Mouse (Mus musculus) gastrocnemius, postnatal 36 days (tissue): Measurements from ENCODE around the gene Efcc1. TPM values are rescaled to one million over a fixed set of nuclear protein-coding genes. Genes with fewer than 3 reads are reported as not detected.
A peak's percentile ranks its signal among the peaks of the same experiment; 100 is the strongest.
"Not testable (repeated sequence)": the region's sequence is repeated elsewhere in the genome, so short reads cannot be mapped to it uniquely, and the experiment has no call there.

Experiments used
- DNase-seq, 2 experiments: peaks; one replicate each; pipeline ENCODE4 v3.0.0; 2022
- intact Hi-C: fragments of 180-260 bp; cut with DNase I; formaldehyde crosslinking; loops from one replicate; pipeline ENCODE4 v1.15.1; 2025
- total RNA-seq, 2 experiments: library from RNA; stranded (reverse); gene quantifications; 2 replicates each; pipeline ENCODE4 v1.2.3; 2021

The Efcc1 gene
- total RNA-seq, 2 experiments from 2014 or later = 0.81 to 0.84 TPM

- intact Hi-C loops = no loop called here
- no peak for DNase-seq
Measured at GRCm38 (mm10) chr6:87742804-87743203, 12.1 kb downstream of the Efcc1 start.

- DNase-seq = peak in 1 of 2 experiments; percentile 44
- intact Hi-C loops = no loop called here
Measured at GRCm38 (mm10) chr6:87743281-87743680, 12.6 kb downstream of the Efcc1 start.

DNA sequence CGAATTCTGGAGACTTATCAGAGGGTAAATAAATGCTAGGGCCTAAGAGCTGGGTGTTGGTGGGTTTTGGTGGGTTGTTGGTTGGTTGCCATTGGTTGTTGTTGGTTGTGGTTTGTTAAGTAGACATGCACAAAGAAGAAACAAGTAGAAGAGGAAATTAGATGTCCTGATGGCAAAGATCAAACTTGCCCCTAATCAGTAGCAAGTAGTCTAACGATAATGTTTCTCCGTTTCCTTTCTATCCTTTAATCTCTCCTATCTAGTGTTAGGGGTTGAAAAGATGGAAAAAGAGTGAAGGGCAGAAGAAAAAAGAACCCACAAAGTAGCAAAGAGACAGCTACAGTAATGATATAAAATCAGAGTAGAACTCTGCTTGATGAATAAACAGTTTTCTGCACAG, 14.0 kb downstream of the Efcc1 start:
- intact Hi-C loops = no loop called here
- DNase-seq = no peak

GRCm38 (mm10) chr6:87745301-87745700, 14.6 kb downstream of the Efcc1 start:
- DNase-seq = no peak
- intact Hi-C loops = no loop called here

DNA sequence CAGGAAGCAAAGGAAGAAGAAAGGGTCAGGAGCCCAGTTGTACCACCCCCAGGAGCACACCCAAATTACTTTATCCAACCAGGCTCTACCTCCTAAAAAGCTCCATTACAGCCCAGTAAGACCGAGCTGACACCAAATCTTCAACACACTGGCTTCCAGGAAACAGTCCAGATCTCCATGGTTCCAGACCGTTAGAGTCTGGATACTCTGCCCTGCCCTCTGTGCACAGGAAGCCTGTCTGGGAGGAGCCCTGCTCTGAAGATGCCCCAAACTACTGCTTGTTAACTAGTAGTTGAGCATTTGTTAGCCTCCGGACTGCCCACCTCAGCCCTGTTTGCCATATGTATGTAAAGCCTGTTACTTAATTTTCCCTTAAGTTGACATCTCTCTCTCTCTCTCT, 15.4 kb downstream of the Efcc1 start:
- DNase-seq = no peak
- intact Hi-C loops = no loop called here

DNA sequence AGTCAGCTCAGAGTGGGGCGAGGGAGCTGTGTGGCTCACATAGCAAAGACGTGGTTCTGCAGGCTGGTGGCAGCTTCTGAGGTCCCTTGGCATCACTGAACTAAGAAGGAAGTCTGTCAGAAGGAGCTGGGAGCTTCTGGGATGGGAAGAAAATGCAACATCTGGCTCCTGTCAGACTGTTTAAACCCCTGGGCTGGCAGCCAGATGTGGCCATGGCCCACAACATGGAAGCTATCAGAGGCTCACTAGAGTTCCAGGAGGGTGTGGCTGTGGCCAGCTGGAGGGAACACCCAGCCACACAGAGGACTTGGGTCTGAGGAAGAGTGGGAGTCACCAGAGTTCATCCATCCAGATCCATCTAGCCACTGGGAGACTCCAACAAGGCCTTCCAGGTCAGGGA, 16.2 kb downstream of the Efcc1 start:
- intact Hi-C loops = no loop called here
- DNase-seq = peak; percentile 60 to 66

GRCm38 (mm10) chr6:87748078-87748477, 17.4 kb downstream of the Efcc1 start:
- intact Hi-C loops = no loop called here
- no peak for DNase-seq

DNA sequence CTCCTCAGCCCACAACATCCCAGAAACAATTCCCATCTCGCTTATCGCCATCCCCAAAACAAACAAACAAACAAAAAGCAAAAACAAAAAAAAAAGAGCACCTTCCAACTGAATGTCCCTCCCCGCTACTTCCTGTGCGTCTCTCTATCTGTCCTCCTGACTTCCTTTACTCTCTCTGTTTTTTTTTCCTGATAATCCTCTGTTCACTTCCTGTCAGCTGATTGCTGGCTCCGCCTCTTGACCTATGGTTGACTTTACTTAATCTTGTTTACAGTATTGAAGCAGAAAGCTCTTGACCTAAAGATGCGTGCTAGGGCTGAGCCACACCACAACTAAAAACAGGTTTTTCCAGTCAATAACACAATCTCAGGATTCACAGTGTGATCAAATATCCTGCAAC, 17.9 kb downstream of the Efcc1 start:
- intact Hi-C loops = no loop called here
- DNase-seq = no peak

DNA sequence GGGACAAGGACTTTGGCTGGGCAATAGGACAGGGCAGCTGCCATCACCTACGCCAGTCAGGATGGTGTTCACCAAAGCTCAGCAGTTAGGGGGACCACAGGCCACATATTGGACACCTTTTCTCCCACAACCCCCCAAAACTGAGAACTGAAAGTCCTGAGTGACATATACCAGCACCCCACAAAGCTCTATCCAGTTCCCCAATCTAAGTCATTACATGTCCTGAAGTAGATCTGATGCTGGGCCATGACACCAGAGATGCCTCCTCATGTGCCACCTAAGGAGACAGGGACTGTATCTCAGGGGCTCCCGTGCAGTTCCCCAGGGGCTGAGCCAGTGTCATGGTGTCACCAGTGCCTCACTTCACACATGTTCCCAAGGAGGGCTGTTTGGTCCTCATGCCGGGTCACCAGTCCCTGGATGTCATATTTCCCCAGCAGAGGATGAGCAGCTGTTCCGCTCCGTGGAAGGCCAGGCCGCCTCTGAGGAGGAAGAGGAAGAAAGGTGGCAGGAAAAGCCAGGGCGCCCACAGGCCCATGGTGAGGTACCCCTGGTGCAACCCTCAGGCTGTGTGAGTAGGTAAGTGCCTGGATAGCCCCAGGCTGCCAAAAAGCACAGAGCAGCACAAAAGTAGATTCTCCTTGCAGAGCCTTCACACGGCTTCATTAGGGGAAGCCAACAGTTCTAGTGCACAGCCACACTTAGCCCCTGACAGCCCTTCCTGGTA, 19.7 kb downstream of the Efcc1 start:
- intact Hi-C loops = no loop called here
- no peak for DNase-seq

DNA sequence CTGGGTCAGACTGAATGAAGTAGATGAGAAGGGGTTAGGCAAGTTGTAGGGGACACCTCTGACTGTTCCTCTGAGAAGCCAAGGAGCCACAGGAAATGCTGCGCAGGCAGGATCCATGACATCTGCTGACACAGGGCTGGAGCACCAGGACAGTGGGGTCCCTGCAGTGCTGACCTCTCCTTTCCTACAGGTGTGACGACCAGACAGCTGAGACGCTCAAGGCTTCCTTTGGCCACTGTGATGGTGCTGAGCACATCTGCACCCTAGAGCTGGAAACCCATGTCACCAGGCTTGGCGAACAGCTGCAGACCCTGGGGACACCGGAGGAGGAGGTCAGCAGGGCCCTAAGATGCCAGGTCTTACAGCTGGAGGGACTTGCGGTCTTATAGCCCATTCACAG, 20.9 kb downstream of the Efcc1 start:
- no peak for DNase-seq
- intact Hi-C loops = no loop called here

GRCm38 (mm10) chr6:87755196-87755595, 24.5 kb downstream of the Efcc1 start:
- DNase-seq = no peak
- intact Hi-C loops = no loop called here

DNA sequence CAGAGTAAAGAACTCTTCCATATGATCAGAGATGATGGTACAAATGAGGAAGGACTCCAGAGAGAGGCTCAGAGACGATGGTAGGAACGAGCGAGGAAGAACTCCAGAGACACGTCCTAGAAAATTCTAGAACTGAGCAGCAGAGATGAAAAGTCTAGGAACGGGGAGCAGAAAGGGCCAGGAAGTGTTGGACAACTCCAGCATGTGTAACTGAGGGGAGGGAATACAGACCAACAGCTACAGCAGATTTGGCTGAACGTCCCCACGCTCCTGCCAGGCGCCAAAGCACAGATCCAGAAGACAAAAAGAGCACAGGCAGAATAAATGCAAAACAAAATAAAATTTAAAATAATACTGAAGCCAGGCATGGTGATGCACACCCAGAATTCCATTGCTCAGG, 26.2 kb downstream of the Efcc1 start:
- no peak for DNase-seq
- intact Hi-C loops = no loop called here

- intact Hi-C loops = no loop called here
Measured at GRCm38 (mm10) chr6:87759404-87759803, 28.7 kb downstream of the Efcc1 start.

GRCm38 (mm10) chr6:87759850-87760249, 29.2 kb downstream of the Efcc1 start:
- intact Hi-C loops = loop anchor here (5.0 to 10.0 kb wide), 2 partner anchors 57 to 225 kb away; partner anchors contain the start of gene H1fx
- DNase-seq = no peak

More at GRCm38 (mm10) chr6:87759404-87759803, 28.7 kb downstream of the Efcc1 start:
- DNase-seq = no peak

GRCm38 (mm10) chr6:87762161-87762560, 31.5 kb downstream of the Efcc1 start:
- no peak for DNase-seq
- intact Hi-C loops = loop anchor here (5.0 to 10.0 kb wide), 2 partner anchors 55 to 223 kb away; partner anchors contain the start of gene H1fx

DNA sequence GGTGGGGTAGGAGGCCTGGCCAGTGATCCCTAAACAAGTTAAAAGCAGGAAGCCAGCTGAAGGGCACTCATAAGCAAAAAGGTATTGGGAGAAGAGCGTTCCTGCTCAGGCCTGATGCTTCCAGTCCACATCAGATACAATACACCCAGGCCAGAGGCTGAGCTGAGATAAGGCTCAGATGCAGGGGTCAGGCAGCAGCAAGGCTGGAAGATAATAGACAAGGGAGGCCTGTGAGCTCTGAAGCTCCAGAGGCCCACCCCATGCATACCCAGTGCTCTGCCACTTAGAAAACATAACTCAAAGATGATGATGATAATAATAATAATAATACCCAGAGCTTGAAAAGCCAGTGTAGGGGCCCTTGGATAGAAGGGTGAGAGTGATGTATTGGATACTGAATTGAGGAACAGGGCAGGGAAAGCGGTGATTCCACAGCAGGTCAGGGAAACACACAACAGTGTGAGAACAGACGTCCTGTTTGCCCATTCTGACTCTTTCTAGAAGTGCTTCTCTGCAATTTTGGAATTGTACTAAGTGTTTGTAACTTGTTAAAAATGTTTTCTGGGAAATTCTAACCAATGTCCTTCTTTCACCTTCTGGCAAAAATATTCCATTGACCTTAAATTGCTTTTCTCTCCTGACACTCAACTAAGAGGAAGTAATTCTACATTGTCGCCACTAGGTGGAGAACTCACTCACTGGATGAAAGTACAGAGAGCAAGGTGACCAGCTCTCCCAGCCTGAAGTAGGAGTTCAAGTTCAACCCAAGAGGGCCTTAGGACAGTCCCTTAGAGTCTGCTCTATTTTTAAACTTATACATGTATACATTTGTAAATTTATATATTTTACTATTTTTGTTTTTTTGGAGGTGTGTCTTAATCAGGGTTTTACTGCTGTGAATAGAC, 33.0 kb downstream of the Efcc1 start:
- no peak for DNase-seq
- intact Hi-C loops = loop anchor here (5.0 to 10.0 kb wide), 2 partner anchors 54 to 221 kb away; partner anchors contain the start of gene H1fx

DNA sequence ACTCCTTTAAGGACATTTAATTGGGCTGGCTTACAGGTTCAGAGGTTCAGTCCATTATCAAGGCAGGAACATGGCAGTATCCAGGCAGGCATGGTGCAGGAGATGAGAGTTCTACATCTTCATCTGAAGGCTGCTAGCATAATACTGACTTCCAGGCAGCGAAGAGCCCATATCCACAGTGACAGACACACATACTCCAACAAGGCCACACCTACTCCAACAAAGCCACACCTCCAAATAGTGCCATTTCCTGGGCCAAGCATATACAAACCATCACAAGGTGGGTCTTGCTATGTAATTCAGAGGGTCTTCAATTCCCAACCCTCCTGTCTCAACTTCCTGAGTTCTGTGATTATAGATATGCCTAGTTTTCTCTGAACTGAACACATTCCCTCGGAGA, 33.6 kb downstream of the Efcc1 start:
- DNase-seq = not testable (repeated sequence)
- intact Hi-C loops = loop anchor here (5.0 to 10.0 kb wide), 2 partner anchors 53 to 221 kb away; partner anchors contain the start of gene H1fx

GRCm38 (mm10) chr6:87770626-87771025, 40.0 kb downstream of the Efcc1 start:
- intact Hi-C loops = no loop called here

DNA sequence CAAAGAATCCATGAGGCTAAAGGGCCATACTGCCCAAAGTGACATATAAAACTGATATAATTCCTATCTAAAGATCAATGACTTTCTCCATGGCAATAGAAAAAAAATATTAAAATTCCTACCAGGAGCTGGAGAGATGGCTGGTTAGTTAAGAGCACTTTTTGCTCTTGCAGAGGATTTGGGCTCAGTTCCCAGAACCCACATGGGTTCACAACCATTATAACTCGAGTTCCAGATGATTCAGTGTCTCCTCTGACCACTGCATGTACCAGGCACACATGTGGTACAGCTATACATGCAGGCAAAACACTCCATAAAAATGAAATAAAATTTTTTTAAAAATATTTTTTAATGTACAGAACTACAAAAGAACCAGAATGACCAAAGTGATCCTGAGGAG, 43.8 kb downstream of the Efcc1 start:
- intact Hi-C loops = no loop called here
- no peak for DNase-seq

More at GRCm38 (mm10) chr6:87770626-87771025, 40.0 kb downstream of the Efcc1 start:
- DNase-seq = no peak

DNA sequence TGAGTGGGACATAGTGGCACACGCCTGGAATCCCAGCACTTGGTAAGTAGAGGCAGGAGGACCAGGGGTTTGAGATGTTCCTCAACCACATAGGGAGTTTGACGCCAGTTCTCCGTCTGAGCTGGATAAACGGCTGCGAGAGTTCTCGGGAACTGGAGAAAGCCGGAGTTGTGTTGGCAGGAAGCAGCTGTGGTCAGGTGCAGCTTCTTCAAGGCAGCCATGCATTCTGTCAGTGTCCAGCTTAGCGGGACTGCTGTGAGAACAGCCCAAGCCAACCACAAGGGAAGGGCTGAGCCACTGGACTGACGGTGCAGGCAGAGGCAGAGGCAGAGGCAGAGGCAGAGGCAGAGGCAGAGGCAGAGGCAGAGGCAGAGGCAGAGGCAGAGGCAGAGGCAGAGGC, 44.2 kb downstream of the Efcc1 start:
- intact Hi-C loops = no loop called here
- DNase-seq = no peak

- DNase-seq = no peak
- intact Hi-C loops = no loop called here
Measured at GRCm38 (mm10) chr6:87775588-87776245, 45.0 kb downstream of the Efcc1 start.
